Mouse (Mus musculus) gonadal fat pad, adult 2 months (tissue): Measurements from ENCODE around the gene H2afy2. TPM values are rescaled to one million over a fixed set of nuclear protein-coding genes. Genes with fewer than 3 reads are reported as not detected.

Experiments
- DNase-seq: peaks from one replicate; pipeline ENCODE4 v3.0.0-alpha.2; 2012; ENCODE audit warnings: low read depth
- polyA plus RNA-seq: library from polyadenylated mRNA; depleted of rRNA; stranded (reverse); fragments of >200 nt; gene quantifications from 2 replicates; pipeline ENCODE4 v1.2.3, GENCODE M21; 2012; rRNA removed

The H2afy2 gene
- 4.6 and 6.5 TPM in 2 replicates for polyA plus RNA-seq

DNA sequence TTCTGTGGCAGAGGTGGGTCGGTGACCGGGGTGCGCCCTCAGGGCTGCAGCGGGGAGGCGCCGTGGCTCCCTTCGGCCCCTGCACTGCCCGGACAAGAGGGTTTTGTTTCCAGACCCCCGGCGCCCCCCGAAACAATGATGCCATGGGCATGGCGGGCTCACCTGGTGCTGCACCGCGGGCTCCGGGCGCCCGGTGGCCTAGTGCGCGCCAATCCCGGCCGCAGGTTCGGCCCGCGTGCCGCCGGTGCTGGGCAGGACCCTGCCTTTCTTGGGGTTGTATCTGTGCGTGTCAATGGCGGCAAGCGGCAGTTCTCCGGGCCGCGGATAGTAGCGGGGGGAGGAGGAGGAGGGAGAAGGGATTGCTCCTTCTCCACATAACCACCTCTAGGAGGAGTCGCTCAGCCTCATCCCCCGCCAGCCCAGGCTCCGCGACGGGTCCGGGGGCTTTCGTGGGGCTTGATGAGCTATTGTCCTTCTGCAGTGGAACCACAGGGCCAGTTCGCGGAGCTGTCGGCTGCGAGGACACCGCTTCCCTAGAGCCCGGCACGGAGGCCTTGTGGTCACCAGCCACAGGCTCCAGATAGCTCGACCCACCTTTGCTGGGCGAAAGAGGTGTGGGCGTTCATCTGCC lies at the start of gene H2afy2:
Gene H2afy2, minus strand, starts transcription at position 527 of the 631 bp plus-strand sequence.
- DNase-seq, result no peak

DNA sequence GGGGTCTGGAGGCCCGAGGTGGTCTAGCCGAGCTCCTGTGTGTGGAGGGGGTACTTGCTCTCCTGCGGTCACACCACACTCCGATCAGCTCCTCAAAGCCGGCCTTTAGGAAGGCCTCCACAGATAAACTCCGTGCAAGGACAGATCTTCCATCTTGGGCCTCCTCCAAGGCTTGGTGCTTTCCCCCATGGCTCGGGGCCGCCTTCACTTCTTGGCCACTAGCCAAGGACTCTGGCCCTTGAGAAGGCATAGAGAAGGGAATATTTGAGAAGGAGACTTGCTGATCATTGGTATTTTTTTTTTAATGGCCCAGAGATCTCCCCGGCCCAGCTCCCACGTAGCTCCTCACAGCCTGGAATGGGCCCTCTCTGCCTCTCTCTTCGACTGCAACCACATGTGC lies 48.8 kb upstream of the H2afy2 start:
- DNase-seq, result no peak

DNA sequence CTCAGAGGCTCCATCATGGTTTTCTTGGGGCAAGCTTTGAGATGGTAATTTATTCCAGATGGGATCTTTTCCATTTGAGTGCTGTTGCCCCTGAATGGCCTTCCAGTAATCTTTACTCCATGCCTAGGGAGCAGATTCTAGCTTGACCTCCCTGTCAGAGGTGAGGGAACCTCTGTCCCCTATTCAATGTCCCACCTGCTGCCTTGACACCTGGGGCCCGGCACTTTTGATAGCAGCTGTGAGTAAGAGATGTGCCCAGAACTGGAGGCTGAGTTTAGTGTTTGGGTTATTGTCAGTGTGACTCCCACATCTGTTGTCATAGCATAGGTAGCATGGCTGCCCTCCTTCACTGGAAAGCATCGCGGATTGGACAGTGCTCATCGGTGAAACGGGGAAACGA lies 47.8 kb upstream of the H2afy2 start:
- DNase-seq, result no peak

DNA sequence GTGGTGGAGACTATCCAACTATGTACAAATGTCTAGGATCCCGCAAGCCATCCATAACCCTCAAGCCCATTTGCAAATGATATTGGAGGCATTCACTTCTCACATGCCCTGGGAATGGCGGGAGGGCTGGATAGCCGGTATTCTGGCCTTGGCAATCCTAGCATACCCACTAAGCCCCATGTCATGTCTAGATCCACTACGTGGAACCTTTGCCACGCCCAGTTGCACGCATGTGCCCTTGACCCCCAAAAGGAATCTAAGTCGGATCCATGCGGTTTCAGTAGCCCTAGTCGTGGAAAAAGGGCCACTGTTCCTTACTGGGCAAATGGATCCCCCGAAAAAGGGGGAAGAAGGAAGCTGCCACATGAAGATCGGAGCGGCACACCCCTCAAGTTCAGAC lies 47.3 kb upstream of the H2afy2 start:
- no peak for DNase-seq

DNA sequence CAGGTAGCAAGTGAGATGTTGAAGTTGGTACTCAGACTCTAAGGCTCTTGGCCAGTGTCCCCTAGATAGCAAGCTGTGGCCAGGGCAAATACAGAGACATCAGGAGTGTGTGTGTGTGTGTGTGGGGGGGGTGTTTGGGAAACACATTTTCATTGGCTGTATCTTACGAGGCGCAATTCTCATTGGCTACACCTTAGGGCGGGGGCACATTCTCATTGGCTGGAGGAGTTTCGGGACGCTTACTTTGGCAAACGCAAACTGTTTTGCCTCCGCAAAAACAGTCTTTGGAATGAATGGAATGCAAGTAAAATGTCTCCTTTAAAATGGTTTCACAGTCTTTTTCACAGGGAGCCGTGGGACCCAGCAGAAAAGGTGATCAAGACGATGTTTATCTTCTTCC lies 46.9 kb upstream of the H2afy2 start:
- DNase-seq, result no peak

DNA sequence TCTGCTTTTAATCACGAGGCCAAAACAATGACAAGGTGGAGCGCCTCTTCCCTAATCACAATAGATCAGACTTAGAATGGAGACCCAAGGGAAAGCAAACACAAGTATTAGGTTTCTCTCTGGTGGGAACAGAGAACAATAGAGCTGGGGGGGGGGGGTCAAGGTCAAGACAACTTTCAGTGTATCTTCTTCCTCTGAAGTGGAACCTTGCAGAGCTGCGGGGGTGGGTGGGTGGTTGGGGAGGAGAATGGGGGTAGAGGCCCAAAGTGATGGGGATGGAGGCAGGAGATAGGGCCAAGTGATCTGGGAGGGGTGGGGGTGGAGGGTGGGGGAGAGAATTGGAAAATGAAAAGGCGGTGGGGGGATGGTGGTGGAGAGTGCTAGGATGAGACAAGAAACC lies 45.1 kb upstream of the H2afy2 start:
- DNase-seq, result no peak

DNA sequence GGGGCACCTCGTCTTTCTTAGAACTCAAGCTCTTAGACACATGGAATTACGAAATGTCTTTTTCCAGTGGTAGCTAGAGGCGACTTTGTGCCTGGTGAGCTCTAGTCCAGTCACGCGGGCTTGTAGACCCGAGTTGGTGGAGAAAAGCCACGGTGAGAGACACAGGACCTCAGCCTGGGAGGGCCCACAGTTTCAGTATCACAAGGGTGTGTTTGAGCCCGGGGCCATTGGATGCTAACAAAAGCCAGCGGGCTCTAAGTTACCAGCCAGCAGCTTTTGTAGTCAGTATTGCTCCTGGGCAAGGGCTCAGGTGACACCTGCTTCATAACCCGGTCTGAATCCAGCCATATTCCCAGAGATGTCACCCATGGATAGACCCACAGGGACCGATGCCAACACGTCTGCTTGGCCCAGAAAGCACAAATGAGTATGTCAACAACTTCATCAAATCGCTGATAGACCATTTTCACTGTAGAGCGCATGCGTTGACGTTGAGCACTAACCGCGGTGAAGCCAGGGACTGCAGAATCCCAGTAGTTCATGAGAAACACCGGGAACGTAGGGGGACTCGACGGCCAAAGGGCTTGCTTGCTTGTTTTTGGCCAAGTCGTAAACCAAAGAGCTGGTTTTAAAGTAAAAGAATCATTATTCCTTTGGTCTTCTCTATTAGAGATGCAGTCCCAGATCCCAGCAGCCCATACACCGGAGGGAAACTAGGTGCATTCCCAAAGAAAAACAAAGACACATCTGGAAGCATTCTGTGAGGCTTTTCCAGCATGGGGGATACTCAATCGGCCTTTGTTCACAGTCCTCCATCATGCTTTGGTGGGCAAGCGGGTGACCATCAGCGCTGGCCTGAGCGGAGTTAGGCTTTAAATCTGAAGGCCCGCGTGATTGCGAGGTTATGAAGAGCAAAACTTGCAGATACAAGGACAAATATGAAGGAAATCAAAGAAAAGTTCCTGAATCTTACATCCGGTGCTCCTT lies 44.3 kb upstream of the H2afy2 start:
- DNase-seq, result no peak

DNA sequence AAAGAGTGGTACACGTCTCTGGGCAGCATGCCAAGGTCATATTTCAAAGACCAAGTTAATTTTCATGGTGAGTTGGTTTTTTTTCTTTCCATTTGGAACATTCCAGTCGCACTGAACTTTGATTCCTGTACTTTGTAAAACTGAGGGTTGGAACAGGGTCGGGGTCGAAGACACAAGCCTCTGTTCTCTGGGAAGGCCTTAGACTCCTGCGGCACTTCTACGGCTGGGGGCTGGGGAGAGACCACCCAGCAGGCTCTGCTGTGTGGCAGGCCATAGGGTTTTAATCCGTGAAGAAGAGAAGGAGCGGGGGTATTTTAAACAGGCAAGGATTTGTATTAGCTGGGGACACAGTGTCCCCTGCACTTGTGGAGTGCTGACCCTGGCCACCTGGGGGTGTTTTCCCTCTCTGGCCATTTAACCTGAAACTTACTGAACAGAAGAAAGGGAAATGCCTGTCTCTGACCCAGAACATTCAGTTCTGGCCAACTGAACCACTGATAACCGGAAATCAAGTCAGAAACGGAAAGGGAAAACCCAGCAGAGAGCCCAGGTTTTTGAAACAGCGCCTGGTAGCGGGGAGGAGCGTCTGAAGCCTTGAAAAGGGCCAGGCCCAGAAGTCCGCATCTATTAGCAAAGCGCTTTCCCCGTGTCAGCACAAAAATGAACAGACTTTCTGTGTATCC lies 42.9 kb upstream of the H2afy2 start:
- DNase-seq, result no peak

DNA sequence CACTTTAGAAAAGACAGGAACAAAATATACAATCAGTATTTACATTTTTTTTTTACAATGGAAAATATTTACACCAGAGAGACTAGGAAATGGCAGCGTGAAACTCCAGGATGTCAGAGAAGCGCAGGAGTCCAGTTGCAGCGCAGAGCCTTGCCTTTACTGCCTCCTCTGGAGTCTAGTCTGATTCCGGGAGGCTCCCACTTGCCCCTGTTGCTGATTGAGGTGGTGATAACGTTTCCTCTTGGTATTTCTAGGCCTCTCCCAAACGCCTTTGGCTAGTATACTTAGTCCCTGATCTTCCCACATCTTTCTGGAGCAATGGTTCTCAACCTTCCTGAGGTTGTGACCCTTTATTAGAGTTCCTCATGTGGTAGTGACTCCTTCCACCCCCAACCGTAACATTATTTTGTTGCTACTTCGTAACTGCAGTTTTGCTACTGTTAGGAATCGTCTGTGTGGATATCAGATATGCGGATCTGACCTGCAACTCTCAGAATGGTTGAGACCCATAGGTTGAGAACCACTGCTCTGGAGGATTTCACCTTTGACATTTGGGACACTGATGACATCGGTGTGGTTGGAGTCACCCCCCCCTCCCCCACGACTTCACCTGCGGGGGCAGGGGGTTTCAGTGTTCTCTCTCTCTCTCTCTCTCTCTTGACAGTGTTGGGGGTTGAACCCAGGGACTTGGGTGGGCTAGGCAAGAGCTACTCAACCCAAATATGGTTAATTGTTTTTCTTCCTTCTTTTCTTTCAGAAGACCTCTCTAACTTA lies 42.2 kb upstream of the H2afy2 start:
- DNase-seq, result no peak

DNA sequence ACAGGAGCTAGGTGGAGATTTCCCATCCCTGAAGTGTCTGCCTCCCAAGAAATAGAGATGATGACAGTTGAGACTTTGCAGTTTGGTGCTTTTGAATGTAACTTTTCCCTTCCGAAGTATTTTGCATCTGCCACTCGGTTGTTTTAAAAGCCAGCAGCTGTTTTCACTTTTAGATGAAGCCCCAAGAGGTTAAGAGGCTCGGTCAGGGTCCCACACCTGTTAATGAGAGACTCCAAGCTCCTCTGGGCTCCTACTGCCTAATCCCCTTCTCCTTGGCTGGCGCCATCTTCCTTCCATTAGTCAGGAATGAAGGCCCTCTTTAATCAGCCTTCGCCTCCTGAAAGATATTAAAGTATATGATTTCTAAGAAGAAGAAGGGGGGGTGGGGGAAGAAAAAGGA lies 41.6 kb upstream of the H2afy2 start:
- no peak for DNase-seq

DNA sequence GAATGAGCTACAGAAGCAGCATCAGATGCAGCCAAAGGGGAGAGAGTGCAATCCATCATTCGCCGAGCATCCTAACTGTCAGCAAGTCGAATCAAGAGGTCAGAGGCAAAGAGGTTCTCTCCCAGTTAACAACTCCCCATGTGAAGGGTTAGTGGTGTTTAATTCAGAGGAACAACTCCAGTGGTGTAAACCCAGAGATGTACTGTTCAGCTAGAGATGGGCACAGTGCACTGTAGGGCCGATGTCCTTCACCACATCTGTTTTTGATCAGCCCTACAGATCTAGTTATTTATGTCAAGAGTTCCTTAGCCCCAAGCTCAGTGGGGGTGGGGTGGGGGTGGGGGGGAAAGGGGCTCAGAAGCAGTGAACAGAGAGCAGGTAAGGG lies 39.8 kb upstream of the H2afy2 start:
- DNase-seq, result no peak

DNA sequence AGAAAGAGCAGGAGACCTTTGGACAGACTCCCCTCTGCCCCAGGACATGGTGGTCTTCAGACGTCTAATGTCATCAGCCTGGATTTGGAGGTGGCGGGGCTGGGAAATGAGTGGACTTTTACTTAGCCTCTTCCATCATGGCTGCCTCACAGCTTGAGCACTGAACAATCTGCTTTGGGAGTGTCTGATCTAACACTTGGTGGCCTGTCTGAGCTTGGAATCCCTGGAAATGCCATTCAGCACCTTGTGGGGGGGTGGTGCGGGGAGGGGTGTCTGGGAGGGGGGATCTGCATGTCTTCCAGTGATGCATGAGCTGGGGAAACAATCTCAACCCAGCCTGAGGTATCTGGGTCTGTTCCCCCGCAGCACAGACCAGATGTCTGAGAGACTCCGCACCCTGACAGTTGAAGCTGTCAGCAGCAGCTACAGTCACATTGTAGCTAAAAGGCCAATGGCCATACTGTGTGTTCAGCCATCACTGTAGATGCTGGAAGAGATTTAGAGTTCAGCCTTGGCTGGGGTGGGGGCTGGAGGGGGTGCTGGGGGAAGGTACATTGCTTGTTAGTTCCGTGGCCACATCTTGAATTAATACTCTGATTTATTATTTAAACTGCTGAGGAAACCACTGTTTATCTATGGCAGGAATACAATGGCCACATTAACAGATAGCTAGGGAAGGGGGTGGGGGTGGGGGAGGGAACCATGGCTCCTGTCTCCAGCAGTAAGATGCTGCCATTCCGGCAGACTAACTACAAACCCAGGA lies 39.2 kb upstream of the H2afy2 start:
- DNase-seq, result no peak

DNA sequence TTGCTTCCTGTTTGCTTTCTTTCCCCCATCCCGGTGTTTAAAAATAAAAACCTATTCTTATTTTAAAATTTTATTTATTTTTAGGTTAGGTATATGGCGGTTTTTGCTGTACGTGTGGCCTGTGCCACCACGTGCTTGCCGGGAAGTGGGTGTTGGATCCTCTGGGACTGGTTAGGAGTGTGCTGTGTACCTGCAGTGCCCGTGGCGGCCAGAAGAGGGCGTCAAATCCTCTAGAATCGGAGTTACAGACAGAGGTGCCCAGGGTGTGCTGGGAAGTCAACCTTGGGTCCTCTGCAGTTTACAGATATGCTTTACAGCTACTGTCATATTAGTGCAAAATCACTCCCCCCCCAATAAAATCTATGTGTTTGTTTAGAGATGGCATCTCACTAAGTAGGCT lies 36.1 kb upstream of the H2afy2 start:
- DNase-seq, result no peak

DNA sequence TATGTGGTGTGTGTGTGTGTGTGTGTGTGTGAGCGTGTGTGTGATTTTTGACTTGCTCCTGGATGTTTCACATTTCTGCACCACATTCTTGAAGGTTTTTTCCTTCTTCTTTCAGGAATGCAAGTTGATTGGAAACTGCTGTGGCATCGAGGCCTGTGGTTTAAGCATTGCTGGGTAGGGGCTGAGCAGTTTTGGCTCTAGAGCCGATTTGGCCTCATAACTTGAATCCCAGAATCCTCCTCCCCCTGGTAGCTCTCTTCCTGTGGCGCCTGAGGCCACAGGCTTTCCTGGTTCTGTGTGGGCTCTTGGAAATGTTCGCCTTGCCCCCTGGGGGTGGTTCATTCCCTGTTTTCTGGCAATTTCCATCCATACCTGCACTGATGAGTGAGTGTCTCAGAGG lies 28.0 kb upstream of the H2afy2 start:
- DNase-seq, result no peak

DNA sequence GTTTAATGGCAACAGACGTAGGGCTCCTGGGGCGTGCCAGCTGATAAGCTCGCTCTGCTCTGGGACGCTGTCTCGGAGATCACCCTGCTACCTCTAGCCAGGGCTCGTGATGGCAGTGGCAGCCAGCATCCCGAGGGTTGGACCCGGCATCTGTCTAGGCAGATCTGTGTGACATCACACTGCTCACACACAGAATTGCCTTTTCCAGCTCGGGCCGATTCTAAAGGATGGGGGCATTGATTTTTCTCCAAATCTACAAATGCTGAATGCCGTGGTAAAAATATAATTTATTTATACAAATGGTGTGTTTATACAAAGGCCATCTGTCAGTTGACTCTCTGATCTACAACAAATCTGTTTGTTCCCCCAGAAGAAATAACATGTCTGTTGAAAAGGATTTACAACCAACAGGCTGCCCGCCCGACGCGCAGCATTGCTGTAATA lies 14.2 kb upstream of the H2afy2 start:
- no peak for DNase-seq

DNA sequence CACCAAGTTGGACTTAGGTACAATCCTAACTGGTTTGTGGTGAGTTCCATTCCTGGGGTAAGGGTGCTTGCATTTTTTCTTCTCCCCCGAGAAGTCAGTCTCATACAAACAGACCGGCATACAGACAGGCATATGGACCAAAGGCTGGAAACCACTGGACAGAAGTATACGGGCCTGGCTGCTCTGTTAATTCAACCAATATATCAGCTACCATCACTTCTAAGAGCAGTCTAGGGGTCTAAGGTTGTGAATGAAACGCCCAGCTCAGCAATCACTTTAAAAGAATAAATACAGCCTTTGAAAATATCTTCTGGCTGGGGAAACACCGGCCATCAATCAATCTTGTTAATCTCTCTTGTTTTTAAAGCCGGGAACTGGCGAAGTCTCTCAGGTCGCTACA lies 11.5 kb upstream of the H2afy2 start:
- no peak for DNase-seq

DNA sequence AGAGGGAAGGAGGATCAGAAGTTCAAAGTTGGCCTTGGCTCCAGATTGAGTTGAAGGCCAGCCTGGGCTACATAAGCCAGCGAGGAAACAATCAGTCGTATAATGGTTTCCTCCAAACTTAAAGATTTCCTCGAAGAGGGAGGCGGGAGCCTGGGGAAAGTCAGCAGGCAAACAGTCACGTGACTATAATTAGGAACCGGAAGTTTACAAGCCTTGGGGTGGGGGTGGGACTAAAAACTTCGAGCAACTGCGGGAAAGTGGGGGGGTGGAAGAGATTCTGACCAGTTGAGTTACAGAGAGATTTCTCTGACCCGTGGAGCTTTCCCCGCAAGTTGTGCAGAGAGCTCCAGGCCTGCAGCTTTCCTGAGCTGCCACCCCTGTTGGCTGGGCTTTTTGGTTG lies 11.0 kb upstream of the H2afy2 start:
- DNase-seq, result no peak

DNA sequence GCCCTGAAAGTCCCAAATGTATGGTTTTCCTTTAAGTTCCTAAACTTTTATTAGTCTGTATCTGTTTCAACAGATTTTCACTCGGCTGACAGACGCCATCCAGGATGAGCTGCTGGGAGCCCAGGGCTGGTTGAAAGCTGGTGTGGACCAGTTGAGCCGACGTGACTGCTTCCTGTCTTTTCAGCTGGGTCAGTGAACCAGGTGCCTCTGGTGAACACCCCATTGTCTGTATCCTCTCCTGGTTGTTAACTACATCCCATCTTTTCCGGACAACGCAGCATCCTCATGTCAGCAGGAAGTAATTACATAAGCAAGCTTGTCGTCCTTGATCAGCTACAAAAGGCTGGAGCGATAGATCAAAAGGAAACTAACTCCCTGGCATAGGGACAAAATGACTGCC lies 9.1 kb upstream of the H2afy2 start:
- no peak for DNase-seq

DNA sequence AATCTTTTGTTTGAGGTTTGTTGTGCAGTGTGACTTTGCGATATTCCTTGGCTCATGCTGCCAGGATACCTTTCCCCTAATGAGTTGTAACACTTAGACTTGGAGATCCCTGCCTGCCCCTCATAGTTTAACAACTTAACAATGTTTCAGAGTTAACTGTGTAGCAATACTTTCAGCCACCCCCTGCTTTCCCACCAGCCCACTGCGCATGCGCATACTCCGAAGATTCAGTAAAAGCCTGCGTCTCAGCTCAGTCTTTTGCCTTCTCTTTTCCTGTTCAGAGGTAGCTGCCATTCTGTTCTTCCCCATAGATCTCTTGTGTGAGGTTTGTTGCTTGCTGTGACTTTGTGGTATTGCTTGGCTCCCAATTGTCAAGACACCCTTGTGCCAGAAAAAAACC lies 4.6 kb upstream of the H2afy2 start:
- DNase-seq, result no peak

DNA sequence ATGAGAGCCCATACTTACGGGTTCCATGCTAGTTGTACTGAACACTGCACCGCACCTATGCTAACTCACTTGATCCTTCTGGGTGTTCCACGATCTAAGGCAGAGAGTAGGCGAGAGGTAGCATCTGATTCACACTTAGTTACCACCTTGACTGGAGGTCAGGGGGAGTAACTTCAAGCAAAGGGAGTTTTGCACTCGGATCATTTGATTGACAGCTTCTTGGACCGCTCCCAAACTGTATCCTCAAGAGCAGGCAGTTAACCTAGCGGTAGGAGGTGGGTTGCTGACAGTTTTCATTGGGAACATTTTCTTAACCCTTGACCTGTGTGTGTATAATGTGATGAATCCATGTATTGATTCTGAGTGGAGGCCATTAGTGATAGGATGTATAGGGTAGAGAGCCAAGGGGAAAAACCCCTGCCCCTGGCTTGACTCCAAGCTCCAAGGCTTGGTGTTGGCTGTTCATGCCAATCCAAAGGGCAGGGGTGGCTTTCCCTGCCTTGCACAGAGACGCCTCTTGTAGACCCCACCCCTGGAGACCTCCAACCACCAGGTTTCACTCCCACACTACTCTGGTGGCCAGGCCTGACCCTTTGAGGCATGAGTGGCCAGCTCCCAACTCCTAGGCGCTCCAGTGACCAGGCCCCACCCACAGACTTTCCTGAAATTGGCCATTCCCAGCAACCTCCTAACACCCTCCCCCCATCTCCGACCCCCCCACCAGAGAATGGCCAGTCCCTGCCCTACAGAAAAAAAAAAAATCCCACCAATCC lies 3.8 kb upstream of the H2afy2 start:
- DNase-seq, result no peak
